Comparison of ENCODE assay signal across 21 mouse cellular contexts in the genomic region with DNA sequence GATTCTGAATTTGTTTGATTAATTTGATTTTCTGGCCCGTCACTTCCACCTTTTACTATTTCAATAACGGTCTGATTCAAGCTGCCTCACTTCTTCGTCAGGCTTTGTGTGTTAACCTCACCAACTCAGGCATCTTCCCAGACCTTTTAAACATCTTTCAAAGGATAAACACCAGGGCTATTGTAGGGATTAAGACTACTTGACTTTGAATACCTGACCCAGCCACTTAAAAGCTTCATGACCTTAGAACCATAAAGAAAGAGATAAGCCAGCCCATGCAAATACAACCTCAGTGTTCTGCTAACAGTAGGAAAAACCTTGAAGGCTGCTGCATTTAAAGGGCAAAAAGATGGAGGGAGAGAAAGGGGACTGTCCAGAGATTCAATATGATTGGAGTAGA.
A peak's percentile ranks its signal among the peaks of the same experiment; 100 is the strongest.
DNase-seq lines count a peak whose midpoint lies in the region; ATAC-seq and TF ChIP-seq lines count a peak whose summit lies in the region.
"Had no signal": no experiment of that assay in that cellular context is flagged by ENCODE, and none has a peak within 500 bp of the region (broad histone marks: within the 10 kb centered on the region; RNA-seq: fewer than 3 reads in every experiment).

No protein-coding gene starts in this region.

- no peaks in the 10 kb centered on the region for H3K36me3 ChIP-seq in ES-Bruce4 (ENCODE audit: control insufficient read depth, insufficient read depth, low read length, poor library complexity, severe bottlenecking)
- no peaks in the 10 kb centered on the region for H3K36me3 ChIP-seq in intestine, embryonic 15.5 days
- H3K36me3 ChIP-seq: embryonic facial prominence, embryonic 10.5 days; embryonic facial prominence, embryonic 12.5 days; forebrain, embryonic 15.5 days; G1E had no signal

- H3K4me3 ChIP-seq in ES-Bruce4 (ENCODE audit: low read depth, low read length) = no peak overlapping the region
- H3K4me3 ChIP-seq in intestine, embryonic 15.5 days (replicated peaks) = no peak overlapping the region
- H3K4me3 ChIP-seq: embryonic facial prominence, embryonic 10.5 days; embryonic facial prominence, embryonic 12.5 days; forebrain, embryonic 13.5 days; forebrain, embryonic 15.5 days had no signal

- no peak overlapping the region for H3K4me2 ChIP-seq in intestine, embryonic 15.5 days (replicated peaks)
- H3K4me2 ChIP-seq: embryonic facial prominence, embryonic 12.5 days; forebrain, embryonic 13.5 days; forebrain, embryonic 15.5 days had no signal

- DNase-seq in ES-CJ7 (ENCODE audit: low read depth, low spot score) = peak; percentile 39
- DNase-seq in R1 (ENCODE audit: low read depth, low spot score) = peak; percentile 63
- no peak for DNase-seq in cerebellum, adult 18-20 months
- no peak for DNase-seq in ovary, postnatal 14 days (ENCODE audit: low spot score)
- DNase-seq: adrenal gland, adult 8-10 months; adrenal gland, postnatal 14 days; adrenal gland, postnatal 36 days; cerebellum, adult 11-12 months; cerebellum, adult 9-10 months; cerebellum, postnatal 10 days; cerebellum, postnatal 25 days; forebrain, postnatal 0 days had no signal

- H3K27ac ChIP-seq in ES-Bruce4 (ENCODE audit: insufficient read depth, low read length) = 0 out of 2 replicates have a peak overlapping the region, but pooled peaks have one; percentile 11
- no peak overlapping the region for H3K27ac ChIP-seq in intestine, embryonic 15.5 days
- H3K27ac ChIP-seq: embryonic facial prominence, embryonic 10.5 days; embryonic facial prominence, embryonic 12.5 days; forebrain, embryonic 13.5 days; forebrain, embryonic 15.5 days had no signal

- no peaks in the 10 kb centered on the region for H3K9me3 ChIP-seq in ES-Bruce4 (replicated peaks; ENCODE audit: control insufficient read depth, insufficient read depth, low read length, poor library complexity, severe bottlenecking)
- H3K9me3 ChIP-seq in intestine, embryonic 15.5 days = no peaks in the 10 kb centered on the region
- H3K9me3 ChIP-seq: embryonic facial prominence, embryonic 10.5 days; embryonic facial prominence, embryonic 12.5 days; forebrain, embryonic 13.5 days; forebrain, embryonic 15.5 days had no signal

- TF ChIP-seq CTCF in ES-Bruce4 (IDR thresholded peaks at IDR 0.05; ENCODE audit: low read depth, low read length) = no peak

- ATAC-seq in intestine, embryonic 15.5 days = no peak
- ATAC-seq: activated CD4-positive, CD25-positive, alpha-beta regulatory T cell, adult 4 months; forebrain, embryonic 13.5 days; forebrain, embryonic 15.5 days; forebrain, postnatal 0 days; Patski had no signal

- H3K9ac ChIP-seq in ES-Bruce4 (ENCODE audit: low read depth, poor library complexity, severe bottlenecking) = no peak overlapping the region
- H3K9ac ChIP-seq in intestine, embryonic 15.5 days = no peak overlapping the region
- H3K9ac ChIP-seq: embryonic facial prominence, embryonic 12.5 days; forebrain, embryonic 13.5 days; forebrain, embryonic 15.5 days; forebrain, postnatal 0 days had no signal

- no peaks in the 10 kb centered on the region for H3K27me3 ChIP-seq in ES-Bruce4 (ENCODE audit: control insufficient read depth, insufficient read depth, low read length, poor library complexity, severe bottlenecking)
- H3K27me3 ChIP-seq in intestine, embryonic 15.5 days (replicated peaks) = no peaks in the 10 kb centered on the region
- H3K27me3 ChIP-seq: embryonic facial prominence, embryonic 12.5 days; forebrain, embryonic 13.5 days; forebrain, embryonic 15.5 days; Patski had no signal

- no peak for TF ChIP-seq EP300 in ES-Bruce4 (IDR thresholded peaks at IDR 0.05; ENCODE audit: insufficient read depth, low read depth, low read length)

- WGBS in intestine, embryonic 15.5 days = 31% methylated on average over 3 of the region's 3 CpGs

- peaks cover 5% of the 10 kb centered on the region for H3K4me1 ChIP-seq in ES-Bruce4 (ENCODE audit: control insufficient read depth, insufficient read depth, low read length)
- no peaks in the 10 kb centered on the region for H3K4me1 ChIP-seq in intestine, embryonic 15.5 days (replicated peaks)
- H3K4me1 ChIP-seq: embryonic facial prominence, embryonic 10.5 days; embryonic facial prominence, embryonic 12.5 days had no signal

- no peak for TF ChIP-seq POLR2A in ES-Bruce4 (IDR thresholded peaks at IDR 0.05; ENCODE audit: insufficient read depth, low read length)

Comparison
In these comparisons a context has a peak if more than half of its experiments do, and no peak if none do; other contexts are left out.
1. DNase-seq: peak in ES-CJ7 (single experiment) and R1 (single experiment); none in cerebellum, adult 18-20 months (0 of 2) and ovary, postnatal 14 days (single experiment).